Mouse (Mus musculus): ENCODE data around the gene Gm49321.

Gm49321 gene

GRCm38 (mm10) chr12:74014739-74015270 lies 77.4 kb downstream of the Gm49321 start:
- no peak for DNase-seq

- no peak for DNase-seq
Observed at GRCm38 (mm10) chr12:74015491-74015890, 78.0 kb downstream of the Gm49321 start.

All from thymus, adult 18-20 months (tissue).